ENCODE assay signal across 23 mouse cellular contexts in genomic region chr6:48770696-48771095, GRCm38 (mm10). TPM values are rescaled to one million over a fixed set of nuclear protein-coding genes. Genes with fewer than 3 reads are reported as not detected.
DNase-seq lines count a peak whose midpoint lies in the region; ATAC-seq lines count a peak whose summit lies in the region.
"Had no signal": no experiment of that assay in that cellular context is flagged by ENCODE, and none has a peak within 500 bp of the region (broad histone marks: within the 10 kb centered on the region; RNA-seq: fewer than 3 reads in every experiment).

Gene Gimap3 (minus strand): TSS chr6:48770851.

- no peak within 1 kb of the TSS for H3K4me2 ChIP-seq in forebrain, embryonic 13.5 days
- no peak within 1 kb of the TSS for H3K4me2 ChIP-seq in hindbrain, embryonic 11.5 days (replicated peaks; ENCODE audit: low read depth, low read length)
- H3K4me2 ChIP-seq in neural tube, embryonic 15.5 days: no peak within 1 kb of the TSS
- H3K4me2 ChIP-seq: kidney, embryonic 15.5 days; limb, embryonic 13.5 days; liver, embryonic 15.5 days had no signal

- 95% methylated on average over 3 of the region's 3 CpGs for WGBS in forebrain, embryonic 10.5 days
- WGBS in forebrain, embryonic 13.5 days: 92% methylated on average over 3 of the region's 3 CpGs
- WGBS in hindbrain, embryonic 11.5 days: 96% methylated on average over 3 of the region's 3 CpGs
- WGBS in neural tube, embryonic 15.5 days: 92% methylated on average over 3 of the region's 3 CpGs

- H3K36me3 ChIP-seq in forebrain, embryonic 10.5 days (replicated peaks): no peaks in the 10 kb centered on the region
- H3K36me3 ChIP-seq in forebrain, embryonic 13.5 days (ENCODE audit: poor library complexity, severe bottlenecking): no peaks in the 10 kb centered on the region
- no peaks in the 10 kb centered on the region for H3K36me3 ChIP-seq in hindbrain, embryonic 11.5 days (ENCODE audit: control insufficient read depth, insufficient read depth, low read length)
- H3K36me3 ChIP-seq in neural tube, embryonic 15.5 days: no peaks in the 10 kb centered on the region
- H3K36me3 ChIP-seq: kidney, embryonic 15.5 days; limb, embryonic 13.5 days; liver, embryonic 15.5 days had no signal

- H3K4me1 ChIP-seq in forebrain, embryonic 10.5 days: 0 out of 2 replicates have a peak, but pooled peaks cover 4% of the 10 kb centered on the region
- H3K4me1 ChIP-seq in forebrain, embryonic 13.5 days: no peaks in the 10 kb centered on the region
- no peaks in the 10 kb centered on the region for H3K4me1 ChIP-seq in hindbrain, embryonic 11.5 days (replicated peaks; ENCODE audit: control insufficient read depth, insufficient read depth, low read length)
- H3K4me1 ChIP-seq in neural tube, embryonic 15.5 days: peaks cover 5% of the 10 kb centered on the region; the same call in 1 of the 2 replicates
- H3K4me1 ChIP-seq: kidney, embryonic 15.5 days; limb, embryonic 13.5 days; liver, embryonic 15.5 days had no signal

- no peak for DNase-seq in forebrain, embryonic 10.5 days (ENCODE audit: extremely low spot score, low spot score)
- peak; percentile 72 to 73 for DNase-seq in spleen, postnatal 36 days (ENCODE audit: low spot score in 2 of 2)
- no peak for DNase-seq in spleen, postnatal 14 days (ENCODE audit: low spot score in 2 of 2)
- no peak for DNase-seq in hindbrain, embryonic 11.5 days (ENCODE audit: low spot score)
- no peak for DNase-seq in retina, embryonic 14.5 days (ENCODE audit: low spot score)
- DNase-seq: adrenal gland, postnatal 14 days; cerebellum, postnatal 14 days; heart, postnatal 10 days; right cerebral cortex, adult 18-20 months had no signal

- ATAC-seq in forebrain, embryonic 13.5 days: no peak
- no peak for ATAC-seq in monocyte, adult 5-6 weeks (replicated peaks; ENCODE audit: insufficient number of reproducible peaks, low FRiP score, low TSS enrichment, poor library complexity, severe bottlenecking)
- ATAC-seq in hindbrain, embryonic 11.5 days (ENCODE audit: low FRiP score): no peak
- ATAC-seq in neural tube, embryonic 15.5 days (ENCODE audit: low FRiP score): no peak
- ATAC-seq: forebrain, embryonic 16.5 days; hindbrain, postnatal 0 days had no signal

- no peaks in the 10 kb centered on the region for H3K27me3 ChIP-seq in forebrain, embryonic 10.5 days (ENCODE audit: poor library complexity, severe bottlenecking)
- H3K27me3 ChIP-seq in forebrain, embryonic 13.5 days: no peaks in the 10 kb centered on the region
- no peaks in the 10 kb centered on the region for H3K27me3 ChIP-seq in hindbrain, embryonic 11.5 days (ENCODE audit: control insufficient read depth, insufficient read depth, low read length)
- no peaks in the 10 kb centered on the region for H3K27me3 ChIP-seq in neural tube, embryonic 15.5 days (replicated peaks)
- H3K27me3 ChIP-seq: kidney, embryonic 15.5 days; limb, embryonic 13.5 days; liver, embryonic 15.5 days had no signal

- H3K27ac ChIP-seq in forebrain, embryonic 10.5 days: 0 out of 2 replicates have a peak within 1 kb of the TSS, but pooled peaks have one; percentile 20
- H3K27ac ChIP-seq in forebrain, embryonic 13.5 days: no peak within 1 kb of the TSS
- no peak within 1 kb of the TSS for H3K27ac ChIP-seq in hindbrain, embryonic 11.5 days (ENCODE audit: low read depth, low read length)
- no peak within 1 kb of the TSS for H3K27ac ChIP-seq in neural tube, embryonic 15.5 days (replicated peaks)
- H3K27ac ChIP-seq: hindbrain, postnatal 0 days; kidney, embryonic 15.5 days; limb, embryonic 13.5 days; liver, embryonic 15.5 days had no signal

- H3K4me3 ChIP-seq in forebrain, embryonic 10.5 days: no peak within 1 kb of the TSS
- H3K4me3 ChIP-seq in forebrain, embryonic 13.5 days: no peak within 1 kb of the TSS
- no peak within 1 kb of the TSS for H3K4me3 ChIP-seq in hindbrain, embryonic 11.5 days (ENCODE audit: low read depth, low read length)
- no peak within 1 kb of the TSS for H3K4me3 ChIP-seq in neural tube, embryonic 15.5 days (replicated peaks)
- H3K4me3 ChIP-seq: kidney, embryonic 15.5 days; limb, embryonic 13.5 days; liver, embryonic 15.5 days had no signal

- no peak within 1 kb of the TSS for H3K9ac ChIP-seq in forebrain, embryonic 13.5 days
- H3K9ac ChIP-seq in hindbrain, embryonic 11.5 days (ENCODE audit: low read depth, low read length): no peak within 1 kb of the TSS
- H3K9ac ChIP-seq in neural tube, embryonic 15.5 days (replicated peaks): no peak within 1 kb of the TSS
- H3K9ac ChIP-seq: kidney, embryonic 15.5 days; limb, embryonic 13.5 days; liver, embryonic 15.5 days had no signal

- H3K9me3 ChIP-seq in forebrain, embryonic 10.5 days: no peaks in the 10 kb centered on the region
- H3K9me3 ChIP-seq in forebrain, embryonic 13.5 days (replicated peaks): no peaks in the 10 kb centered on the region
- no peaks in the 10 kb centered on the region for H3K9me3 ChIP-seq in hindbrain, embryonic 11.5 days (ENCODE audit: control insufficient read depth, low read length)
- H3K9me3 ChIP-seq in neural tube, embryonic 15.5 days (replicated peaks): no peaks in the 10 kb centered on the region
- H3K9me3 ChIP-seq: kidney, embryonic 15.5 days; limb, embryonic 13.5 days; liver, embryonic 15.5 days had no signal

RNA-seq across cellular contexts. Expression of gene Gimap3, which starts in this region (rescaled TPM):
- polyA plus RNA-seq in forebrain, embryonic 10.5 days (2016; fragmentation: Nextera tagmentation; extraction: Ambion mirVana): not detected in 2 replicates
- not detected in 2 replicates for polyA plus RNA-seq in forebrain, embryonic 13.5 days (2015; fragmentation: Nextera tagmentation; extraction: Ambion mirVana)
- 92.2 to 334 TPM (median 99.5 TPM) in 3 replicates for total RNA-seq in monocyte, adult 5-6 weeks (2017)
- polyA plus RNA-seq in hindbrain, embryonic 11.5 days (2014; fragmentation: Nextera tagmentation; extraction: Ambion mirVana): 0.17 TPM in 1 of 2 replicates, not detected in the other
- polyA plus RNA-seq in neural tube, embryonic 15.5 days (2015; fragmentation: Nextera tagmentation; extraction: Ambion mirVana): not detected in 2 replicates
- total RNA-seq: hindbrain, postnatal 0 days; layer of hippocampus, adult 8-10 months; left cerebral cortex, adult 8-10 months; MEL; midbrain, postnatal 0 days had no signal
- polyA plus RNA-seq: forebrain, embryonic 16.5 days; hindbrain, postnatal 0 days; limb, embryonic 13.5 days; midbrain, postnatal 0 days; neural tube, embryonic 14.5 days; stomach, embryonic 14.5 days had no signal

Comparison
In these comparisons a context has a peak if more than half of its experiments do, and no peak if none do; other contexts are left out.
1. DNase-seq: peak in spleen, postnatal 36 days (2 of 2); none in forebrain, embryonic 10.5 days (single experiment), spleen, postnatal 14 days (0 of 2), hindbrain, embryonic 11.5 days (single experiment) and retina, embryonic 14.5 days (single experiment).